Mouse (Mus musculus): ENCODE measurements around the gene Lexm. TPM values are rescaled to one million over a fixed set of nuclear protein-coding genes. Genes with fewer than 3 reads are reported as not detected.

The Lexm gene
- total RNA-seq, 2 experiments from 2014 or later: not detected

DNA sequence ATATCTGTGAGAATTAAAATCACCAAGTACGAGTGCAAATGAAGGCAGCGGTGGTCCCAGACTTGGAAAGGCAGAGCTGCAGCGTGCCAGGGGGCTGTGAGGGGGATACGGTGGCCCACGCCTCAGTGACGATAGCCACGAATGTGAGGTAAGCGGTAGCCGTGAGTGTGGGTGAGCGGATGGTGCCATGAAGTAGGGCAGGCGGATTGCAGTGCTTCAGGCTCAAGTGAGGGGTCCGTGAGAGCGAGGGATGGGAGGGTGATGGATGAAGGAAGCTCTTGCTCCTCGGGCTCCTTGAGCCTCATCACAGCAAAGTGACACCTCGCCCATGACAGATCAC lies 35.2 kb downstream of the Lexm start:
- no peak for DNase-seq

DNA sequence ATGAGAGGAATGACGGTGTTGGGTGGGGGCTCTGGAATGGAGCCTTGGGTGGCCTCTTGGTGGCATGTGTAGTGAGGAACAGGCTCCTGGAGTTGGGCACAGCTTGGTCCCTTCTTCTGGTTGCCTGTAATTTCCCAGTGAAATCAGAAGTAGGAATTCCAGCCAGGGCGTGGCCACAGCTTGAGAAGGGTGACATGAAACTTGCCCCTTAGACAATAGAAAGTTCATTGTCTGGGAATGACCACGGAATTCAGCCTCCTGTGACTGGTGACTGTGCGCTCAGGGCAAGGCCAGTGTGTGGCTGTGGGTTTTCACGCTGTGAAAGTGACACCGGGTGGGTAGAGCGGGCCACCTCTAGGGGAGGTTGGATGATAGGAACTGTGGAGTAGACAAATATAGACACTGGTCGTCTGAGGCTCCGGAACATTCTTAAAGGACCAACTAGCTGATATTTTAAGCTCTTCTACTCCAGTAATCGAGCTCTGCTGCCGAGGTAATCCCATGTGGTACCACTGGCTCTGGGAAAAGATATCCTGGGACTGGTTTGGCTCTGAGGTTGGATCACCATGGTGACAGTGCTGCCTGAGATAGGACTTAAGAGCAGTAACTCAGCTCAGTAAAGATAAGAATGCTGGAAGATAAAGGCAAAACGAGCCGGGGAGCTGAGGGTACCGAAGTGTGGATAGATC lies 35.7 kb downstream of the Lexm start:
- no peak for DNase-seq

DNA sequence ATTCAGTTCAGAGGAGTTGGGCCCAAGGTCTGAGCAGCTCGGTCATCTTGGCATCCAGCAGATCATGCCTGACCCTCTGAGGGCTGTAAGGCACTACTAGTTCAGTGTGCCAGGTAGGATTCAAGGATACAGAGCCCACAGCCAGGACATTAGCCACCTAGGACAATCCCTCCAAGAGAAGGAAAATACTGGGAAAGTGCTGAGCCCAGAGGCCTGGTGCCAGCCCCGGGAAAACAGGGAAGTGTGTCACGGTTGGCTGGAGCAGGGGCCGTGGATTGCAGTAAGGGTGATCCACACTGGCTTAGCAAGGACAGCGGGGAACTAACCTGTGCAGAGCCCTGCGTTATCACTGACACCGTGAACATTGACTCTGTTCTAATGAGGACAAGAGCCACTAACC lies 39.5 kb downstream of the Lexm start:
- DNase-seq: no peak

DNA sequence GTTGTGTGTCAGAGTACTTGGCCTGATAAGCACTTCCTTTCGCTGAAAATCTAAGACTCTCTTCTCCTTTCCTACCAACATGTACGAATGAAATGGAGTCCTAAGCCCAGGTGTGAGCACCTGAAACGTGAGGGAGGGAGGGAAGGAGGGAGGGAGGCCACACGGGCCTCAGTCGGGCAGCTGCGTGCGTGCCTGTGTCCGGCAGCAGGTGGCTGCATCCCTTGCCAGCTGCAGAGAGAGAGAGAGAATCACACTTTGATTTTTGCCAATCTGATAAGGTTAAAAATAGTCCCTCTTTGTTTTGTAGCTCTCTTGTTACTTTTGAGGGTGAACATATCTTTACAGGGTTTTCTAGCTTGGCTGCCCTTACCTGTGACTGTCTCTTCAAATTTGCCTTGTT lies 42.0 kb downstream of the Lexm start:
- no peak for DNase-seq

DNA sequence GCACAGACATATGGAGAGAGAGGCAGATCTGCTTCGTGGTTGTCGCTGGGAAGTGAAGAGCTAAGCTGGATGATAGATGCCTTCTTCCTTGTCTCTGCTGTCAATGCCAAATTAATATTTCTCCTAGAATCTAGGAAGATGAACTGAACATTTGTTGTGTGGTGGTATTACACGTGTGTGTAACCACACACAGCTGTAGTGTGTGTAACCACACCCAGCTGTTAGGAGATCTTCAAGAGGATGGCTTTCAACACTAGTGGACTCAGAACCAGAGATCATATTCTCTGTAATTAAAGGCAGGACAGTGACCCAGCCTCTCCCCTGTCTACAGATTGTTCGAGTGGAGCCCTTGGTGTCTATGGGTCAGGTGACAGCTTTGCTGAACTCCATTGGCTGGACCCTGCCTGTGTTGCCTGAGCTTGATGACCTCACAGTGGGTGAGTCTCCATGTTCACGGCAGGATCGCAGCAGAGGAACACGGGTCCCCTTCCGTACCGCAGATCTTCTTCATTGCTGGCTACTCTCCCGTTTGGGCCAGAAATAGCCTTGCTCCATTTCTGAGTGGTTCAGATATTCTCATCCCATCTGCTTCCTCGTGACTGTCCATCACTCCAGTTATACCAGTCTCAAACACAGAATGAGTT lies 45.8 kb downstream of the Lexm start:
- no peak for DNase-seq

DNA sequence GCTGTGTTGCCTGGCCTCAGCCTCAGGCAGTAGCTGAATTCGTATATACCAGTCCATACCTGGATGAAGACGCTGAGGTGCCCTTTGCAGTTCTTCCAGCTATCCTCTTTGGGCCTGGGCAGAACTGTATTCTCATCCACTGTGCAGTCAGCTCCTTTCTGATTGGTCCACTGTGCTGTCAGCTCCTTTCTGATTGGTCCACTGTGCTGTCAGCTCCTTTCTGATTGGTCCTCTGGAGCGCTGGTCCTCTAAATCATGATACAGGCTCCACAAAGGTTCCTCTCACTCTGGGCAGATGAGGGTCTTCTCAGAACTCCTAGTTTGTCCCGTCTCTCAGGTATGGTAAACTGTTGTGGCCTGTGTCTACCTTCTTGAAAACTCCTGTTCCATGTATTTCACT lies 47.4 kb downstream of the Lexm start:
- no peak for DNase-seq

- DNase-seq: no peak
Observed at GRCm38 (mm10) chr4:106564161-106564560, 52.9 kb downstream of the Lexm start.

DNA sequence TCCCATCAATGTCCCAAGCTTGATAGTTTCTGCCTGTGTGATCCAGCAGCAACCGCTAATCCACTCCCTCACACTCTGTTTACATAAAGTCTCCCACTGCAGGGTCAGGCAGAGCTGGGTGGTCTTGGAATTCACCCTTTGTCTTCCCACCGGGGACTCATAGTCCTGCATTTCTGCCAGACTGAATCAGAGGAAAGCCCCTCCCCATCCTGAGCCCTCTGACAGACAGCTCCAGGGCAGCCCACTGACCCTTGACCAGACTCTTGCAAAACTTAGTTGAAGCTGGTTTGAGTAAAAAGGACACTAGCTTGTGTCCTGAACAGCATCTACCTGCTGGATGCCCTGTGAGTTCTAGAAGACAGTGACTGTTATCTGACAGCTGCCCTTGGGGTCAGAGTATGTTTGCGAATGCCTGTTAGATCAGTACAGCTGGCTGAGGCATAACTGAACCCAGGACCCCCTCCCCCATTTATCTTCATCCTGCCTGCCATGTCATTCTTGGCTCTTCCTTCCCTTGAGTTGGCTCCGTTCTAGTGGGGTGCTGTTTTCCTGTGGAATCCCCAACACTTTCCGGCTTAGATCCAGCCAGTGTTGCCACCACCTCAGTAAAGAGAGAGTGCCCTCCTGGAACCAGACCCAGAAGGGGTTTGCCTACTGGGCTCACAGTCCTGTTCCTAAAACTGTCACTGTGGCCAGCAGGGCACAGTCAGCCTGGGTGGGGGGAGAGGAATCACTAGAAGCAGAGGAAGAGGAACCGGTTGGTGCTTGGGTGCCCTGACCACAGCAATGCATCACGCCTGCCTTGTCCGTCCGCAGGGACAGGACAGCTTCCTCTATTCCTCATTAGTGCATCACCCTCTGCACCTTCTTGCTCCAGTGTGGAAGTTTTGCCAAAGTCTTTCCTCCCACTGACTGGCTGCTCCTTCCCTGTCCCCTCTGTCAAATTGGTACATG lies 53.9 kb downstream of the Lexm start:
- no peak for DNase-seq

DNA sequence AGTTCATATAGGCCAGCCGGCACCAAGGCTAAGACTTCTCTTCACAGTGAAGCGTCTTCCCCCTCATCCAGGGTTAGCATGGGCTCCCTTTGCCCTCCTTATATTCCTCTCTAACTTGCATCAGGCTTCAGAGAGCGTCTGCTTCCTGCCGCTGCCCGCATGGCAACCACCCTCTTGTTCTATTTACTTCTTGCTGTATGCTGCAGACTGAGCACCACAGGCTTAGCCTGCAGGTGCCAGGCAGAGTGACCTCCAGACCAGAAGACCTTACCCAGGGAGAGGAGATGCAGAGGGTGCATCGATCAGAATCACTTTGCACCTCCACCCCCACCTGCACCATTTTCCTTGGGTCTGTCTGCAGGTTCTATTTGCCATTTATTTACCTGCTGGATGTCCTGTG lies 55.0 kb downstream of the Lexm start:
- DNase-seq: no peak

DNA sequence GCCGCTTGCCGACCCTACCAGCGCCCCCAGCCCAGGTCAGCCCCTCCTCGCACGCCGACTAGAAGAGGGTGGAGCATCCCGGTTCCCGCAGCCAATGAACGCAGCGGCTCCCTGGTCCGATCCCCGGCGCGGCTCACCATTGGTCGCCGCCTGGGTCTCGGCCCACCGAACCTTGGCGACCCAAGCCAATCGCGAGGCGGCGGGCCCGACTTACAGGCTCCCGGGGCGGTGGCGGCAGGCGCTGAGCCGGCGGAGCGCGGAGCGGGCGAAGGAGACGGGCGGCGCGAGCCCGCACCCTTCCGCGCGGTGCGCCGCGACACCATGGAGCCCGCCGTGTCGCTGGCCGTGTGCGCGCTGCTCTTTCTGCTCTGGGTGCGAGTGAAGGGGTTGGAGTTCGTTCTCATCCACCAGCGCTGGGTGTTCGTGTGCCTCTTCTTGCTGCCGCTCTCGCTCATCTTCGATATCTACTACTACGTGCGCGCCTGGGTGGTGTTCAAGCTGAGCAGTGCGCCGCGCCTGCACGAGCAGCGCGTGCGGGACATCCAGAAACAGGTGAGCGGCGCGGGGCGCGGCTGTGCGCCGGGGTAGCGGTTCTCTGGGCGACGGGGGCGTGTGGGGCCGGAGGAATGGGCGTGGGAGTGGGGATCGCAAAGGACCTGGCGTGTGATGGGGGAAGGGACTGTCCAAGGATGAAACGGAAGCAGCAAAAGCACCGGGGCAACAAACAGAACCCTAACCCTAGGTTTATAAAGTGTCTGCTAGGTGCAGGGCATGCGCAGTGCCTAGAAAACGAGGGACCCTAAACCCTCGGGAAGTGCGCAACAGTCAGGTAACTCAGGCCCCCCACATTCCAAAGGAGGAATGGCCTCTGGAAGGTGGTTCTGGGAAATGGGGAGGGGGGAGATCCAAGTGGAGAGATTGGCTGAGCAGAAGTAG lies 55.9 kb downstream of the Lexm start, which contains the start of gene Dhcr24:
Gene Dhcr24, plus strand, starts transcription at position 193 of the 936 bp plus-strand sequence.
- DNase-seq: peak; percentile 96

DNA sequence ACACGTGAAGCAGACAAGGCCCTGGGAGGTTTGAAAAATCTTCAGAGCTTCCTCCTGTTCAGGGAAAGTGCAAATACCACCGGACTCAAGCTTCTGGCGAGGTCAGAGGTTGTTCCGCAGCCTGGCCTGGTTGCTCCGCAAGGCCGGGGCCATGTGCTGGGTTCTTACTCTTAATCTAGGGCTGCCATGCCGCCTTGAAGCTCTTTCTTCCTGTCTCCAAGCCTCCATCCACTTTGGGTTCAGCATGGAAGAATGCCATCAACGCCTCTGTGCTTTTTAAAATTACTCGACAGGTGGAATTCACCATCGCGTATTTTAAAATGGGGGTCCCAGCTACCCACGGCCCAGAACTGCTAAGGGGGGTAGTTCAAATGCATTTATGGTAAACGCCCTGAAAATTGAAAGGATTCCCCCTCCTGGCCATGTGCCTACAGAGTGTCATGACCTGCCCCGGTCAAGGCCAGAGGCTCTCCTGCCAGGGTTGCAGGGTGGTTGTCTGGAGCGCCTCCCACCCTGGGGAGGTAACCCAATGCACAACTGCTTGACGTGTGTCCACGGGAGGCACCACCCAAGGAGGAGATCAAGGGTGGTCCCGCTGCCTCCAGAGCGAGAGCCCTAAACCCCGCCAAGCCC lies 56.7 kb downstream of the Lexm start:
- DNase-seq: no peak

DNA sequence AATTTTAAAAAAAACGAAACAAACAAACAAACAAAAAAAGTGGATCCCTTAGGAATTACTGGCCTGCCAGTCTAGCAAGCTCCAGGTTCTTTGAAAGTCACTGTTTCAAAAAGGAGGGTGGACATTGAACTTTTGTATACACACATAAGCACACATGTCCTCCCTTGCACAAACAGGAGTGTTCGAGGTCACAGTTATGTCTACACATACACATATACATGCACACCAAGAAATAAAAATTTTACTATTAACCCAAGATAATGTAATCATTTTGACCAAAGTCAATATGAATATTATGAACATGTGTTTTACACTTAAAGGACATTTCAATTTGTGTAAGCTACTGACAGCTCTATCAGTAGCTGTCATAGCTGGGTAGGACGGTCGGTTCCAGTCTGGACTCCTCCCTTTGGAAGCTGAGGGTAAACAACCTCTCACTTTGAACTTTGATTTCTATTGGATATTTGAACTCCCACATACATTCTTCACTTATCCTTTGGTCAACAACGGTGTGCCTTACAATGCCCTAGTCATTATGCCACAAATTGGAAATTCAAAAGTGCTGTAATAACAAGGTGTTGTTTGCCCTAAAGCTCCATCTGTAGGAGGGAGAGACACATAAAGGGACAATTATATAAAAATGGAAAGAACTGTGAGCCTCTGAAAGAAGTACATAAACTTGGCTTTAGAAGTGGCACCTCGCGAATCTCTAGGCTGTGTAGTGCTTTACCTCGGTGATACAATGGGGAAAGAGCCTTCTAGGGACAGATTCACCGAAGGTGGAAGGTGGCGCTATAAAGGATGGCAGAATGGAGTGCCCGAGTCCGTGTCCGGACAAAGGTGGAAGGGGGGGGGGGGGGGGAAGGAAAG lies 57.5 kb downstream of the Lexm start:
- no peak for DNase-seq

DNA sequence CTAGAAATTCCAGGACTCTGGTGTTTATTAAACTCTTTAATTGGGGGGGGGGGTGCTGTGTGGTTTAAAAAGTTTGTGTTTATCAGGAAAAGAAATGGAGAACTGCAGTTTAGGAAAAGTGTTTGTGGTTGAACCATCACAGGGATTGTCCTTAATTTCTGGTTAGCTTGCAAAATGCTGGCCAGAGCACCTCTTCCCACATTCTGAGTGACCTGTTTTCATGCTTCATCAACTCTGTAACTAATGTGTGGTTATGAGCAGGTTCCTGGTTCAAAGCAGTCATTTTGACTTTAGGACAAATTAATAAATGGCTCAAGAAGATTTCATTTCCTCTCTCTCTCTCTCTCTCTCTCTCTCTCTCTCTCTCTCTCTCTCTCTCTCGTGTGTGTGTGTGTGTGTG lies 59.1 kb downstream of the Lexm start:
- DNase-seq: no peak

DNA sequence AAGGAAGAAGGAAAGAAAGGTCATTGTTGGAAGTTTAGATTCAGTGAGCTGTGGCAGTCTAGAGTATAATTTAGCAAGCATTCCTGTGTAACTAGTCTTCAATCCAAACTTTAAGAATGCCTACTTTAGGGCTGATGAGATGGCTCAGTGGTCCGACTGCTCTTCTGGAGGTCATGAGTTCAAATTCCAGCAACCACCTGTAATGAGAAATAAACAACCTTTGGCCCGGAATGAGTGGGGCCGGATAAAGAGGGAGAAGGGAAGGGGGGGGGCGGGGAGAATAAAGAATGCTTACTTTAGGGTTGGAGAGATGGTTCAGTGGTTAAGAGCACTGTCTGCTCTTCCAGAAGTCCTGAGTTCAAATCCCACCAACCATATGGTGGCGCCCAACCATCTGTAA lies 59.8 kb downstream of the Lexm start:
- DNase-seq: no peak

DNA sequence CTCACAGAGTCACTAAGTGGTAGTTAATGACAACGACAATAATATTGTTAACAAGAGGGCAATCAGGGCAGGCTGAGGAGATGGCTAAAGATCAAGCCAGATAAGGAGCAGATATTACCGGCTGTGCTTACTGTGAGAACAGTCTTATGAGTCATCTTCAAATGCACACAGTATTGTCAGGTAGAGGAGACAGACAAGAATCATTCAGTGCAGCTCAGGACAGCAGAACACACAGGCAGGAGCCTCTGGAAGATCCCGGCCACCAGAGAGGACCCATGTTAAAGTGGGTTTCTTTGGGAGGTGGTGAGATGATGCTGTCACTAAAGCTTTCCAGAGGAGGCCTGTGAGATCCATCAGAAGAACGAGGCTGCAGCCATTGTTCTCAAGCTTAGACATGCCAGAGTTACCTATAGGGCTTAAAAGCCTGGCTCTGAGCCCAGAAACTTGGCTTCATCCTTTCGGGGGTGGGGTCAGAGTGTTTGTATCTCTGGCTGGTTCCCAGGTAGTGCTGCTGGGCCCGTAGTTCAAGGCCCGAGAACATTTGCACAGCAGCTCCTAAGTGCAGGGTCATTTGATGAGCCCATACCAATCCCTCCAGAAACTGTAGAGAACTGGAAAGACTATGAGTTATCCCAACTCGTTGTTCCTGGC lies 66.4 kb downstream of the Lexm start:
- DNase-seq: no peak

DNA sequence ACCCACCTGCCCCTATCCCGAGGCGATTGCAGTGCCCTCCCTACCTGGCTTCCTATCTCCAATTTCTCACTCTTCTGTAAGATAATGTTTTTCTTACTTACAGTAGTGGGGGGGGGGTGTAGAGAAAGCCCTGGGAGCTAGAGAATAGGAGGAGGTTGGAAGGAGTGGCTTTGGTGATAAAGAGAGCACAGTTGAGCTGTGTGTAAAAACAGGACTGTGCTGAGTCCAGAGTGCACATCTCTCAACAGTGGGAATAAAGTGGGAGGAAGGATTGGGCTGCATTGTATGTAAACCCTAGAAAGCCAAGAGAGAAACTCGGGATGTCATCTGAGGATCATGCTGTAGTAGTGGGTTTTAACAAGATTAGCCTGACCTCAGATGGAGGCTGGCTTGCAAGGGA lies 68.9 kb downstream of the Lexm start:
- DNase-seq: no peak

DNA sequence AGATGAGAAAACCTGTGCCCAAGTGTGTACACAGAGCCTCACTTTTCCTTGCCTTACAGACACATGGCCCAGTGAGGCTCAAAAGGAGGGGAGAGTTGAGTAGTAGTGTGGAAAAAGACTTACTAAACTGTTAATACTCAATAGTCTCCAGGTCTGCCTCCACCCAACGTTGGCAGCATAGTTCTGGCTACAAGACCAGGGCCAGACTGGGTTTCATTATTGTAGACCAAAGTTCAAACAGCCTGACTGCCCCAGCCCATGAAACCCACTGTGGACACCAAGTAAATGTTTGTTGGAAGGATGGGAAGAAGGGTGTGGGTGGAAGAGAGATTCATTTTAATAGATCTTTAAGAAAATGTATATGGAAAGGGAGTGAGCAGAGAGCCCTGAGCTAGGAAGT lies 70.1 kb downstream of the Lexm start:
- DNase-seq: no peak

GRCm38 (mm10) chr4:106545817-106546373 lies 71.1 kb downstream of the Lexm start:
- no peak for DNase-seq

DNA sequence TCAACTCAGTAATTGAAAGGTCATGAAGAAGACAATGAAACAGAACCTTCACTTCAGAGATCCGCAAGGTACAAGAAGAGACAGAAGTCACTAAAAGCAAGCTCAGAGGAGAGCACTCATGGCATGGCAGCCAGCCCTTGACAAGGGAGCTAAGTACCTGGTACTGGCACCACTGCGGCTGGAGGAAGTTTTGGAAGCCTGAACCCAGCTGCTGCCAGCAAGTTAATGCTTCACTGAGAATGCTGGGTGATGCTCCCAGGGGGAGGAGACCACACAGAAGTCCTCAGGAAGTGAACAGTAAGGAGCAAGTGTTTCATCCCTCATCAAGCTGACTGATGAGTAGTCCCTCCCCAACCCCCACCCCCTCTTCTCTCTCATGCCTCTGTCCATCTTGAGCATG lies 74.8 kb downstream of the Lexm start:
- DNase-seq: no peak

- no peak for DNase-seq
Observed at GRCm38 (mm10) chr4:106541491-106541890, 75.5 kb downstream of the Lexm start.
